Mouse (Mus musculus) adrenal gland, postnatal 25 days (tissue): ENCODE data around the gene Zfp566. TPM values are rescaled to one million over a fixed set of nuclear protein-coding genes. Genes with fewer than 3 reads are reported as not detected.
"Not testable (repeated sequence)": the region's sequence is repeated elsewhere in the genome, so short reads cannot be mapped to it uniquely, and the experiment has no call there.

Experiments used
- DNase-seq: peaks from one replicate; pipeline ENCODE4 v3.0.0; 2021; ENCODE audit warnings: mixed read lengths
- long read RNA-seq: library from polyadenylated mRNA; stranded (forward); transcript quantifications from one replicate; pipeline ENCODE4 v2.0.0, GENCODE M21; 2021
- total RNA-seq: library from RNA; stranded (reverse); gene quantifications from 2 replicates; pipeline ENCODE4 v1.2.3, GENCODE M21; 2021

Zfp566 gene
- 3.1 and 4.2 TPM in 2 replicates for total RNA-seq
- long read RNA-seq, partial matches to known transcripts, result 0 of 1 reads
- long read RNA-seq, other reads (novel, unspliced or antisense), result 0 of 1 reads

DNA sequence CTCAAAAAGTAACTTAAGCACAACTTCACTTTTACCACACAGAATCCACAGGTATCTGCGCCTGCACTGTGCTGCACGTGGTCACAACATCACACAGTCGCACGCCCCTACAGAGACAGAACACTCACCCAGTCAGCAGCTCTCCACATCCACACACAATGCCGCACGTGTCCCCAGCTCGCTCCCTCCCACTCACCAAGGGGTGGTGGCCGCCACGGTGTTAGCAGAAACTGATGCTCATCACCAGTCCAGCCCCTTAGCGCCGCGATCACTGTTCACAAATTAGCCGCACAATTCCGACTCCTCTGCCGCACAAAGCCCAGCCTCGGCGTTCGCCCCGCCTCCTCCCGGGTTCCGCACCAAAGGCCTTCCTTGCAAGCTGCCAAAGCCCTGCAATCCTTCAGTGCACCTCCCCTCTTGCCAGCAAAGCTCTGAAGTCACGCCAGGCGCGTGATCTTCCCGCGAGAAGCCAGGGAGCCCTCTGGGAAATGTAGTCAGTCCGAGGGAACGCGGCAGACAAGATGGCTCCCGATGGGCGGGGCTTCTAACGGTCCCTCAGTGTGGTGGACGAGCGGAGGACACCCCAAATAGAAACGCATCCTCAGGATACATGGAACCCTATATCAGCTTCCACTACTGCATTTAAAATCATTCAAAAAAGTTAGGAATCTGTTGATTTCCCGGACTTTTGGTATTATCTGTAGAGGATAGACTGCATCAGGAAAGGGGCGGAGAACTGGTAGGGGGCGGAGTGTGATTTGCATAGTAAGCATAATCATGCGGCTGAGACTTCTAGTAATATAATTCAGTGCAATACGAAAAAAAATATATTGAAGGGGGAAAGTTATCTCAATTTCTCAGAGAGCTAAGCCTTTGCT lies at the start of gene Zfp566, which contains the start of gene Gm26920:
Gene Zfp566 (minus strand): TSS at position 436 of the 878 bp plus-strand sequence.
Gene Gm26920 (minus strand): TSS at position 319 of the 878 bp plus-strand sequence.
- DNase-seq, result peak; percentile 94

DNA sequence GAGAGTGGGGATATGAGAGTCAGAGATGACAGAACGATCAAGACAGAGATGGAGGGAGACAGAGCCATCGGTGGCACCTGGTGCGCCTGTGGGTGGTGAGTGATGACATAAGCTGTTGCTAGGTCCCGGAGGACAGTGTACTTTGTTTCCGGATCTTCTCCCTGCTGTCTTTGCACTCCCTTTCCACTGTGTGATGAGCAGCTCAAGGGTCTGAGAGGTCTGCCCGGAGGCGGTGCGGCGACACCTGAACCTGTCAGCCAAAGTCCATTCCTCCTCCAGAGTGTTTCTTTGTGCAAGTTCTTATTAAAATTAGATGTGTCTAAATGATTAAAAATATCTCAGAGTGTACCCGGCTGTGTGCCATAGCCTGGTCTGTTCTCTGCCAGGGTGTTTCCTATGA lies 46.5 kb upstream of the Zfp566 start:
- no peak for DNase-seq

DNA sequence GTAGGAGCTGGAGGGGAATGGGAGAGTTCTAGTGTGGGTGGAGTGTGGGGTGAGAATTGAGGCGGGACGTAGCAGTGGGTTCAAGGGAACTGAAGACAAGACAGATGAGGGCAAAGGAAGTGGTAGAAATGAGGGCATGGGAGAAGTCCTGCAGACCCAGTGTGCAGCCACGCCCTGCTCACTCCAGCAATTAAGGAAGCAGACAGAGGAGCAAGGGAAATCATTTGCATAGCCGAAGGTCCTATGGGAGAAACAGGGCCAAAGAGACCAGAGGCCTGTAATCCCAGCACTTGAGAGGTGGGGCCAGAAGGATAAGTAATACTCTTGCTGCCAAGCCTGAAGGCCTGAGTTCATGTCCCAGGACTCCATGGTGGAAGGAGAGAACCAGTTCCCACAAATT lies 42.1 kb upstream of the Zfp566 start:
- DNase-seq, result no peak

DNA sequence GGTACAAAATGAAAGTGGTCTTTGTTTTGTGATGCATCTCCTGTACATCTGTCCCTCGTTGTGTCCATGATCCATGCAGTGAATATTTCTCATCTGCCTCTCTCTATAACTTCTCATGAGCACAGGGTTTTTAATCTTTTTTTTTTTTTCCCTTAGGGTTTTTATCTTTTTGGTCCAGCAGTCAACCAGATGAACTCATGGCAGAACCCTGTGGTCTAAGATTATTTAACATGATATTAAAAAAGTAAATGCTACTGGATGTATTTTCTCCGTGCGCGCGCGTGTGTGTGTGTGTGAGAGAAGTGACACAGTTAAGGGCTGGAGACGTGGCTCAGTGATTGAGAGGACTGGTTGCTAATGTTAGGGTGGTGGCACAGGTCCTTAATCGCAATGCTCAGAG lies 39.6 kb upstream of the Zfp566 start:
- DNase-seq, result no peak

DNA sequence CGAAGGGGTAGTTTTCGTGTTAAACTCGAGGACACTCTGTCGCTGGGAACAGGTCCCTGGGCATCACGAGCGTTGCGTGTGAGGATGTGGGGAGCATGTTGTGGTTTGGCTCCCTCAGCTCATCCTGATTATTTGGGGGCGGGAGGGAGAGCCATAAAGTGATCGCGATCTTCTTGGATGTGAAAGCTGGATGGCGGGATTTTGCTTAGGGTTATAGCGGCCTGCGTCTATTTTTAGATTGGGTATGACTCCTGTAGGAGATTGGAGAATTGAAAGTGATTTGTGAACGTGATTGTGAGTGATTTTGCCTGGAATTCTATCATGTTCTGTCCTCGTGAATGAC lies 31.8 kb upstream of the Zfp566 start:
- peak; percentile 4 for DNase-seq

DNA sequence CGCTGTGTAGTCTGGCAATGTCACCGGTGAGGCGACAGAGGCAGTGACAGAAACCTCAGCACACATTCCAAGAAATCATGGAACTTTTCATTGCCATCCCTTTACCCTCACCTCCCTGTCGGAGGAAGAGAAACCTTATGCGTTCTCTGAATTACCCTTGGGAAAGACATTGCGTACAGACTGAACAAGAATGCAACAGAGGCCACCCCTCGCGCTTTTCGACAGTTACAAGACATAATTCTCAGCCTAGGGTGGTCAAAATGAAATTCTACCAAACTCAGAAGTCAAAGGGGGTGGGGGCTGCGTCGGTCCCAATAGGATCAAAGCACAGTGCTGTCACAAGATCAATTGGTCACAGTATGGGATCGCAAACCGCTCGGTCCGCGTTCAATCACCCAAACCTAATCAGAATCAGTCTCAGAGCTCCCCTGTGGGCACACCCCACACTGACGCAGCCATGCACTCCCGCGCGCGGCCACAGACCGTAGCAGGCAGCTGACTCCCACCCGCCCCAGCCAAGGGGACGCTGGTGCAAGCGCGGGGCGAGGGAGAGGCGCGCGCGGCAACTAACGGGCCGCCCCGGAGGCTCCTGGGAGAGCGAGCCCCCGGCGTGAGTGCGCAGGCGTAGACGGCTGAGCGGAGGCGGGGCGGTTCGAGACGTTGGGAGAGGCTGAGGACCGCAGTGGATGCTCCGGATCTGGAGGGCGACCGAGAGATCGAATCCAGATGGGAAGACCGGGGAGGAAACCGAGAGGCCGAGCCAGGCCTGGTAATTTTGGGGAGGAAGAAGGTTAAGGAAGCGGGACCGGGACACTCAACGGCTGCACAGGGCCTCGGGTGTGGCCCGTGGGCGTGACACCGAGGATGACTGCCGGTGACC lies 31.2 kb upstream of the Zfp566 start, which contains the start of gene Zfp382:
Gene Zfp382 (plus strand): TSS at position 635 of the 880 bp plus-strand sequence.
- DNase-seq, result peak; percentile 95

DNA sequence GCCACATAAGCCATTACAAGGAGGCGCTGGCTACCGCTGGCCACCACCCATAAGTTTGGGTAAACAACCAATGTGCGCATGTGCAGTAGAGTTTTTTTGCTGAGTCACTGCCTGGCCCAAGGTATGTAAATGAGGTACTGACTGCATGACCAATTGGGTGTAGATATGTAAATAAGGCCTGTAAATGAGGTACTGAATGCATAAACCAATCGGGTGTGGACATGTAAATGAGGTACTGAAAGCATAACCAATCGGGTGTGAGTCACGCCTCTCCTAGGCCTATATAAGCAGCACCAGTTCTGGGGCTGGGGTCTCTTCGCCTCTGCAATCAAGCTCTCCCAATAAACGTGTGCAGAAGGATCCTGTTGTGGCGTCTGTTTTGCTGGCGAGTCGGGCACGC lies 27.6 kb upstream of the Zfp566 start:
- not testable (repeated sequence) for DNase-seq

DNA sequence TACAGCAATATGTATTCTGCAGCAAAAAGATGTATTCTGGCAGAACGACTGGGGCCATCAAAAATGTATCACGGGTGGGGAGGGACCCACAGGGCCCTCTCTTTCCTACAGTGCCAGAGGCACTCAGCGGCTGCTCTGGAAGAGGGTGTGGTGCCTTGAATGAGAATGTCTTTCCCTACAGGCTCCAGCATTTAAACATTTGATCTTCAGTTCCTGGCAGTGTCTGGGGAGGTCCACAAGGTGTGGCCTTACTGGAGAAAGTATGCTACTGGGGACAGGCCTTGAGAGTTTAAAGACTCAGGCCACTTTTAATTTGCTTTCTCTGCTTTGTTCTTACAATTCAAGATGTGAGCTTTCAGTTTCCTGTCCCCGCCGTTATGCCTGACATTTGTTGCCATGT lies 25.7 kb upstream of the Zfp566 start:
- no peak for DNase-seq

DNA sequence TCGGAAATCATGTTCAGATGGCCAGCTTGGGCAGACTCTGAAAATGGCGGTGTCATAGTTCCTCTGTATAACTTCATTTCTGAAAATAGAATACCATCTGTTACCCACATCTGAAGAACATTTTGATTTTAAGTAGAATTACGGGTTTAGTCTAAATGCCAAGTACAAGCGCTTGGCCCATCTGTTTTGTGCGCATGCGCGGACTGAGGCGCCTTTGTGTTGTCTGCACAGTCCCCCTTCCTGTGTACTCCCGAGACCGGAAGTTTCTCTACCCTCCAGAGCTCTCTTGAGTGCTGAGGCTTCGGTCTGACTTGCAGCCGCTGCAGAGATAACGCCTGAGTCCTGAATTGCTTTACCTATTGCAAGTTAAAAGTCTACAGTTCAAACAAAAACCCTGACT lies 9.0 kb upstream of the Zfp566 start:
- no peak for DNase-seq

DNA sequence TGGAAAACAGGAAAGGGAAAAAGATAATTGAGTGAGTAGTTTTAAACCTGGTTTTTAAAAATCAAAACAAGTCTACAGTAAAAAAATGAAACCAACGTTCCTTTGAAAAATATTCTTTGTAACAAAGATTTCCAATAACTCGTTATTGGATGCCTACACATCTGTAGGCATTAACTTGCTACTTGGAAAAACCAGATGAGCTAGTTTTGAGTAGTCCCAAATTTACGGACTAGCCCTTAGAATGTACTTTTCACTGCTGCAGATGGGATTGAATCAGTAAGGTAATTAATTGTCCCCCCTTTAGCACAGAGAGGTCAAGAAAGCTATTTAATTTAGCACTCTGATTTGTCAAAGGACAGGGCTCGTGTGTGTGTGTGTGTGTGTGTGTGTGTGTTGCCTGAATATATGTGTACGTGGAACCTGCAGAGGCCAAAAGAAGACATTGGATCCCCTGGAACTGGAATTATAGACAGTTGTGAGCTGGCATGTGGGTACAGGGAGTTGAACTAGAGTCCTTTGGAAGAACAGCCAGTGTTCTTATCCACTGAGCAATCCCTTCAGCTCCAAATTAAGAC lies 5.3 kb upstream of the Zfp566 start:
- DNase-seq, result no peak

DNA sequence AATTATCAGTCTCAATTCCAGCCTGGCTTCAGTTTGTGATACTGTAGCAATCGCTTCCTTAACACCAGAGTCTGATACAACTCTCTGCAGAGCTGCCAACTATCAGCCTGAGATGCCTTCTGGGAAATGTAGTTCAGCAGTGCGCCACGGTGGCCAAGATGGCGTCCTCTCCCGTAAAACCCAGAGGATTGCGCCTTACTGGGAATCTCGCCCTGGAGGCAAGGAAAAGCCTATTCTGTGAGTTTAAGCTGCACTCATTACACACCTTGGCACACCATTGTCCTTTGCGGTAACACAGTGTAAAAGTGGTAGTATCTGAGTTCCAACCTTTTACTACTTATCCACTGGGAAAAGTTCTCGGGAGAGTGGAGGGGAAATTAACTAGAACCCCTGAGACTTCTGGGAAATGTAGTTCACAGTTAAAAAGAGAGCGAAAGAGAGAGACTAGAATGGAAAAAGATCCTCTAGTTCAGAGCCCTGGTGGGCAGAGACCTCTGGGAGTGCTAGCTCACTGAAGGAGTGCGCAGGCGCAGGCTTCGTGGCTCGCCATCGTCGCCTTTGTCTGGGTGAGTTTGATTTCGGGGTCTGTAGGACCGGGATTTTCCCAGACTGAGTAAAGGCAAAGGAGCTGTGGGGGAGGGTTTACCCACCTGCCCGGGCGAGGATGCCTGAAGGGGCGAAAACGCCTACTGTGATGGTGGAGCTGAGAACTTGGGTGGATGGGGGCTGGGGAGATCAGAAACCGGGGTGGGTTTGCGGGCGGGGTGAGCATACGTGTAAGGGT lies 4.5 kb upstream of the Zfp566 start, which contains the start of gene Zfp260:
Gene Zfp260 (plus strand): TSS at position 132 of the 784 bp plus-strand sequence.
- peak; percentile 87 for DNase-seq

DNA sequence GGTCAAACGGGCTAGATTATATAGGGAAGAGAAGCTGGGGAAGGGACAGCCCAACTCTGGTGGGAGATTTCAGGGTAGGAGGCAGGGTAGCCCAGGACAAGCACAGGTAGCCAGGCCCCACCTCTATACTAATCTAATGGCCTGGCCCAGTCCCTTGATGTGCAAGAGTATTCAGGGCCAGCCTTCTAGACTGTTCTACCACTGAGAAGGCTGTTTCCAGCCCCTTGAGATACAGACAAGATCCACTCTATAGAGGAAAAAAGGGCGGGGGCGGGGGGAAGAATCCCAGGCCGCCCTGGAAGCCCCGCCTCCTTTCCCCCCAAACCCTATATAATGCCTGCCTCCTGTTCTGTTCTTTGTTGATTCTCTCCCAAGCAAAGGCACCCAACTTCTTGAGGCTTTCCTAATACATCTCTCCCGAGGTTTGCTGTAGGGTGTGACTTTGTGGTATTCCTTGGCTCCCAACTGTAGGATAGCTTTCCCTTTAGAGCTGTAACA lies 3.6 kb upstream of the Zfp566 start:
- no peak for DNase-seq

DNA sequence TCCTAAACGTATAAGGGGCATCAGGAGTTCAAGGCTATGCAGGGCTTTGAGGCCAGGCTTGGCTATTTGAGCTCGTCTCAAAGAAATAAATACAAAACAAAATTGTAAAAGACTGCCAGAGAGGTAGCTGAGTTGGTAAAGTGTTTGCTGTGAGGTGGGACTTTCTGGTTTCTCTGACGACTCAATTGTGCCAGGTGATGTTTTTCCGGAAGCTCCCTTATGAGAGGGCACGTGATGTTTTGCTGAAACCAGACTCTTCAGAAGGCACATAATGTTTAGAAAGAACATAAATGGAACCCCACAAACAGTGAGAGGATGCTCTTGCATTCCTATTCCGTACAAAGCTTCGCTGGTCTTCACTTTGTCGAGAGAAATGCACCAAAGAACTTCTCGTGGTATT lies 2.3 kb upstream of the Zfp566 start:
- no peak for DNase-seq

DNA sequence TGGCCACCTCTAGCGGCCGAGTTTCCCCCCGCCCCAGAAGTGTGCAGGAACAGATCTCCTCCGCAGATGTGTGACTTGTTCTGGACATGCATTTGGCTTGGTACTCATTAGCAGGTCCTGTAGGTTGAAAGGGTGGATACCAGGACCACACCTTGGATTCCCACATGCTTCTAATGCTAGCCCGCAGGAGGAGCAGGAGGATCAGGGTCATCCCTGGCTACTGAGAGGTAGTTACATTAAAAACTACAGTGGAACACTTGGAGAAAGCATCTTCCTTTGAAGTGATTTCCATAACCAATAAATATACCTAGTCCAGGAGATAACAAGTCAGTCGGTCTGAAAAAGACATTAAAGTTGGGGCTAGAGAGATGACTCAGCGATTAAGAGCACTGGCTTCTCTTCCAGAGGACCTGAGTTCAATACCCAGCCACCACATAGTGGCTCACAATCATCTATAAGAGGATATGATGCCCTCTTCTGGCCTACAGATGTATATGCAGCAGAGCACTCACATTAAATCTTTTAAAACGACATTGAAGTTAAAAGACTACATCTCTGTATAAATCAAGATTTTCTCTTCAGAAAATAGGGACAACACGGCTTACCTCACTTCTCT lies 751 bp upstream of the Zfp566 start:
- DNase-seq, result no peak

DNA sequence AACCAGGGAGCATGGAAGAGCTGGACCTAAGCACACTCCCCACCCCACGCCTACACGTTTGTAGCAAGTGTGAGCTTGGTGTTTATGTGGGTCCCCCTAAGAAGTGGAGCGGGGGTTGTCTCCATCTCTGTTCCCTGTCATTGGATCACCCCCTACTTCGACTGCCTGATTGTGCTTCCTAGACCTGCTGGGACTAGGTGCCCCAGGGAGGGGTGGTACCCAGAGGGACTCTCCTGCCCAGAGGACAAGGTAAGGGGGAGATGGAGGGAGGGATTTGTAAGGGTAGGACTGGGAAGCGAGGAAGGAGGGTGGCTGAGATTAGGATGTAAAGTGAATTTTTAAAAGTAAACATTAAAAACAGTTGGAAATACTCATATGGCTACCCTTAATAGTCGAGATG lies 922 bp downstream of the Zfp566 start:
- DNase-seq, result no peak

DNA sequence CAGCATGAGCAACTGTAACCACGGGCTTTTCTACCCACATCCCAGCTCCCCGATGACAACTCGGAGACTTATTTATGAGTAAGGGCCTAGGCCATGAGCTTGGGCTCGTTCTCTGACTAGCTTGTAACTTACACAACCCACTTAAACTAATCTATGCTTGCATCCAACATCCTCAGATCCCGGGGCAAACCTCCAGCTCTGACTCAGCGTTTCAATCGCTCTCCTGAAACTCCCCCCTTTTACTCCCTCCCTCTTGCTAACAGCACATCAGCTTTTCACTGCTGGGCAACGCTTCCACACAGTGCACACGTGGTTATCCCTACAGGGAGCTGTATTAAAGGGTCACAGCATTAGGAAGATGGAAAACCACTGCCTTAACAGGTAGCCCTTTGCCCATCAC lies 3.8 kb downstream of the Zfp566 start:
- DNase-seq, result no peak

DNA sequence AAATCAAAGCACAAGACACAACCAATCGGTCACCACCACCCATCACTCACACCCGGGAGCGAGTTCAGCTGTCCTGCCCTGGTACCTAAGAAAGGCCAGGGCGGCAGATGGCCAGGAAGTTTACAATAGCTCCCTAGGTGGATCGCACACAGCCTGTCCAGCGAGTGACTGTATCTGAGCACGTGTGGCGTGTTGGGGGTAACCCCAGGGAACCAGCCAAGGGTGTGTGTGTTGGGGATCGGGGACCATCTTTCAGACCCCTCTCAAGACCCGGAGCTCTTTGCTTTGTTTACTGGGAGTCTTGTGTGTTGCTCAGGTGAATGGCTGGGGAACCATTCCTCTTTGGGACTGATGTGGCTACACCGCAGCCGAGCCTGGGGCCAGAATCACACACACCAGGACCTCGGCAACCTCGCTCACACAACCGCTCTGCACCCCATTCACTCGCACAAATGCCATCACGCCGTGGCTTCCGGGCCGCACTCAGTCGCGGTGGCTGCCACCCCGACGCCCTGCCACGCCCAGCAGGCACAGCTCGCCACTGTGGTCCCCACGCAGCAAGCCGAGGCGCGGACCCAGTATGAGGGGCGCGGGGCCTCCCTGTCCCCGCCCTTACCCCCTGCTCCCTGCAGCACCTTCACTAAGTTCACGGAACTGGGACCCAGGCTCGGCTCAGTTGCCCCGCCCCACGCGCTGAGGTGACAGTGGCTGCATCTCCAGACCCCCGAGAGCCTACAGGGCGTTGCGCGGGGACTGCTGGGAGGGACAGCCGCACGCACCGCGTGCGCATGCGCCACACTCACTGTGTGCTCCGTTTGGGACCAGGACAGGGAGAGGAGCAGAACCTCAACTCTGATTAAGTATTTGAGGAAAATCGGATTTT lies 17.9 kb downstream of the Zfp566 start, which contains the start of gene Zfp82:
Gene Zfp82 (minus strand): TSS at position 755 of the 883 bp plus-strand sequence.
- DNase-seq, result peak; percentile 86

DNA sequence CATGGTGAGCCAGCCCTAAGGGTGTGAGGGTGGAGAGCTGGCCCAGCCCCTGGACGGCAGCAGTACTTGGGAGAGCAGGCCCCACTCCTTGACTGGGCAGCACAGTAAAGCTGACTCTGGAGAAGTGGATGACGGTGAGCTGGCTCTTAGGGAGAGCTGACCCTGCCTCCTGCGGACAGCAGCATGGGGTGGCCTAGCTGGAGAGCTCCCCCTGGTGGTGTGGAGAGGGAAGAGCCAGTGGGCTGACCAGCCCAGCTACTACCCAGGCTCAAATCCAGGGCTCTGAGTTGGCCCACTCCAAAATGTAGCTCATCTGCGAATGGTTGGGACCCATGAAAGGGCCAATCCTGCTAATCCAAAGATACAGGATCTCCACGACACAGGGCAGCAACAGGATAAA lies 25.7 kb downstream of the Zfp566 start:
- DNase-seq, result no peak

DNA sequence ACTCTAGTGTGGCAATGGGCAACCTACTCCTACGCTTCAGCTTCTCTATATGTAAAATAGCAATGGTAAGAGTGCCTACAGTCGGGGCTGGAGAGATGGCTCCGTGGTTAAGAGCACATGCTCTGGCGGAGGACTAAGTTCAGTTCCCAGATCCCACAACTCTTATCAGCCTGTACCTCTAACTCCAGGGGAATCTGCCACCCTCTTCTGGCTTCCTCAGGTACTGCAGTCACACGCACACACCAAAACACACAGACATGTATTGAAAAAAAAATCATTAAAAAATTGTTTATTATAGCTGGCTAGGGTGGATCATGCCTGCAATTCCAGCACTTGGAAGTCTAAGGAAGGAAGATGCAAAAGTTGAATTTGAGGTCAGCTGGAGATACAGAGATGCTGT lies 27.8 kb downstream of the Zfp566 start:
- no peak for DNase-seq

DNA sequence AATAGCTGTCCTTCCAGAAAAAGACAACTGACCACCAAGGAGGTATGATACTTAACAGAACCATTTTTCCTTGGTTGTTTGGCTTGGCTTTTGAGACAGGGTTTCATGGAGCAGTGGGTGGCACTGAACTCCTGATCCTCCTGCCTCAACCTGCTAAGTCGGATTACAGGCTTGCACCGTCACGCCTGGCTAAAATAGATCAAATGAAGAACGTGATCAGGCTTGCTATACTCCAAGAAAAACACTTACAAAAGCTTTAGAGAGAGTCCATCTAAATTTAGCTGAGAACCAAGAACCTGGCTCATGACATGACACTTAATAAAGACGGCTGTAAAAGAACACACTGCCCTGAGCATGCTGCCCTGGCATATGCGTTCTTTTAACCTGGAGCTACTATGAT lies 30.0 kb downstream of the Zfp566 start:
- no peak for DNase-seq
